Mouse (Mus musculus) neural tube, embryonic 15.5 days (tissue): ENCODE results near the gene Gm13696. TPM values are rescaled to one million over a fixed set of nuclear protein-coding genes. Genes with fewer than 3 reads are reported as not detected.
"Not testable (repeated sequence)": the region's sequence is repeated elsewhere in the genome, so short reads cannot be mapped to it uniquely, and the experiment has no call there.

ENCODE experiments used
- ATAC-seq: fragments of 200-750 bp; cut with Nextera tagmentation; 2 replicates; pipeline ENCODE4 v1.8.0; 2017; ENCODE audit warnings: mild to moderate bottlenecking, moderate TSS enrichment, moderate library complexity; ENCODE audit not compliant: low FRiP score
- H3K27ac ChIP-seq: fragments of 300-500 bp; sonication (generic); replicated peaks from 2 replicates; pipeline ENCODE4 v1.5.1; 2015; ENCODE audit warnings: mild to moderate bottlenecking, inconsistent platforms
- H3K27me3 ChIP-seq: fragments of 300-500 bp; sonication (generic); replicated peaks from 2 replicates; pipeline ENCODE4 v1.6.1; 2015; ENCODE audit warnings: inconsistent platforms
- H3K36me3 ChIP-seq: fragments of 300-500 bp; sonication (generic); 2 replicates; pipeline ENCODE4 v1.6.1; 2015; ENCODE audit warnings: inconsistent platforms
- H3K4me1 ChIP-seq: fragments of 300-500 bp; sonication (generic); 2 replicates; pipeline ENCODE4 v1.6.1; 2015; ENCODE audit warnings: inconsistent platforms
- H3K4me2 ChIP-seq: fragments of 300-500 bp; sonication (generic); 2 replicates; pipeline ENCODE4 v1.6.1; 2015; ENCODE audit warnings: inconsistent platforms, mild to moderate bottlenecking, moderate library complexity
- H3K4me3 ChIP-seq: fragments of 300-500 bp; sonication (generic); replicated peaks from 2 replicates; pipeline ENCODE4 v1.5.1; 2015; ENCODE audit warnings: mild to moderate bottlenecking, inconsistent platforms
- H3K9ac ChIP-seq: fragments of 300-500 bp; sonication (generic); replicated peaks from 2 replicates; pipeline ENCODE4 v1.6.1; 2015; ENCODE audit warnings: mild to moderate bottlenecking, inconsistent platforms
- H3K9me3 ChIP-seq: fragments of 300-500 bp; sonication (generic); replicated peaks from 2 replicates; pipeline ENCODE4 v1.6.1; 2016; ENCODE audit warnings: inconsistent platforms
- WGBS: fragments of 180-500 bp; shearing (Covaris S2); methylation state at CpG from one replicate; pipeline ENCODE4 v1.1.7; 2015; ENCODE audit warnings: mixed read lengths; 5-methylcytosine and 5-hydroxymethylcytosine counted together
- polyA plus RNA-seq: library from polyadenylated mRNA; unstranded; fragments of >200 nt; fragmentation: Nextera tagmentation; extraction: Ambion mirVana; gene quantifications from 2 replicates; pipeline ENCODE4 v1.2.1, GENCODE M21; 2015

Gm13696 gene
- polyA plus RNA-seq, 1 experiment from 2014 or later = not detected

- not testable (repeated sequence) for H3K4me2 ChIP-seq, H3K27ac ChIP-seq, H3K4me1 ChIP-seq, H3K9me3 ChIP-seq, H3K4me3 ChIP-seq, H3K36me3 ChIP-seq, ATAC-seq, H3K27me3 ChIP-seq, H3K9ac ChIP-seq
- 86% methylated on average over 1 of the region's 3 CpGs for WGBS
Measured at GRCm38 (mm10) chr2:83994526-83994925, 21.6 kb downstream of the Gm13696 start.

GRCm38 (mm10) chr2:84008913-84009312 is 36.0 kb downstream of the Gm13696 start:
- Histone ChIP-seq H3K27ac (no peak overlapping the region), H3K4me2 (no peak overlapping the region), H3K4me3 (no peak overlapping the region), H3K9ac (no peak overlapping the region), H3K9me3 (no peaks in the 10 kb centered on the region), H3K27me3 (no peaks in the 10 kb centered on the region), H3K36me3 (no peaks in the 10 kb centered on the region), H3K4me1 (no peaks in the 10 kb centered on the region)
- 46% methylated on average over 1 of the region's 1 CpGs for WGBS
- ATAC-seq = no peak

- H3K36me3 ChIP-seq = no peaks in the 10 kb centered on the region
- no peaks in the 10 kb centered on the region for H3K27me3 ChIP-seq
- H3K4me2 ChIP-seq = no peak overlapping the region
- no peak overlapping the region for H3K9ac ChIP-seq
- no peaks in the 10 kb centered on the region for H3K4me1 ChIP-seq
- ATAC-seq = no peak
- no peak overlapping the region for H3K4me3 ChIP-seq
- H3K9me3 ChIP-seq = no peaks in the 10 kb centered on the region
- H3K27ac ChIP-seq = no peak overlapping the region
- 88% methylated on average over 3 of the region's 3 CpGs for WGBS
Measured at GRCm38 (mm10) chr2:84009818-84010217, 36.9 kb downstream of the Gm13696 start.

GRCm38 (mm10) chr2:84014572-84014971 is 41.6 kb downstream of the Gm13696 start:
- WGBS = 77% methylated on average over 6 of the region's 6 CpGs
- H3K36me3 ChIP-seq = no peaks in the 10 kb centered on the region
- no peaks in the 10 kb centered on the region for H3K27me3 ChIP-seq
- no peaks in the 10 kb centered on the region for H3K9me3 ChIP-seq
- H3K27ac ChIP-seq = no peak overlapping the region
- H3K9ac ChIP-seq = no peak overlapping the region
- H3K4me1 ChIP-seq = no peaks in the 10 kb centered on the region
- ATAC-seq = no peak
- no peak overlapping the region for H3K4me3 ChIP-seq
- H3K4me2 ChIP-seq = no peak overlapping the region

- ATAC-seq, H3K4me1 ChIP-seq: not testable (repeated sequence)
- WGBS = 84% methylated on average over 5 of the region's 5 CpGs
Measured at GRCm38 (mm10) chr2:84016291-84016690, 43.4 kb downstream of the Gm13696 start.

GRCm38 (mm10) chr2:84018330-84018729 is 45.4 kb downstream of the Gm13696 start:
- Histone ChIP-seq H3K27ac (no peak overlapping the region), H3K4me3 (no peak overlapping the region), H3K9ac (no peak overlapping the region), H3K4me2 (no peak overlapping the region), H3K27me3 (no peaks in the 10 kb centered on the region), H3K36me3 (no peaks in the 10 kb centered on the region), H3K4me1 (no peaks in the 10 kb centered on the region), H3K9me3 (no peaks in the 10 kb centered on the region)
- 82% methylated on average over 3 of the region's 3 CpGs for whole genome bisulfite sequencing
- ATAC-seq = no peak

More at GRCm38 (mm10) chr2:84016291-84016690, 43.4 kb downstream of the Gm13696 start:
- H3K9me3 ChIP-seq, H3K9ac ChIP-seq, H3K27me3 ChIP-seq, H3K4me2 ChIP-seq, H3K4me3 ChIP-seq, H3K36me3 ChIP-seq, H3K27ac ChIP-seq: not testable (repeated sequence)

- Histone ChIP-seq H3K4me3 (no peak overlapping the region), H3K9ac (no peak overlapping the region), H3K36me3 (no peaks in the 10 kb centered on the region), H3K27ac (no peak overlapping the region), H3K4me2 (no peak overlapping the region), H3K27me3 (no peaks in the 10 kb centered on the region), H3K4me1 (no peaks in the 10 kb centered on the region), H3K9me3 (no peaks in the 10 kb centered on the region)
- no peak for ATAC-seq
- 74% methylated on average over 8 of the region's 8 CpGs for WGBS
Measured at GRCm38 (mm10) chr2:84019519-84020305, 46.8 kb downstream of the Gm13696 start.

GRCm38 (mm10) chr2:84021930-84022329 is 49.0 kb downstream of the Gm13696 start:
- Histone ChIP-seq H3K9me3 (no peaks in the 10 kb centered on the region), H3K9ac (no peak overlapping the region), H3K27me3 (no peaks in the 10 kb centered on the region), H3K36me3 (no peaks in the 10 kb centered on the region), H3K27ac (no peak overlapping the region), H3K4me3 (no peak overlapping the region), H3K4me1 (no peaks in the 10 kb centered on the region), H3K4me2 (no peak overlapping the region)
- 81% methylated on average over 2 of the region's 2 CpGs for WGBS
- ATAC-seq = no peak

GRCm38 (mm10) chr2:84022905-84023304 is 50.0 kb downstream of the Gm13696 start:
- Histone ChIP-seq H3K9me3 (no peaks in the 10 kb centered on the region), H3K4me2 (no peak overlapping the region), H3K27me3 (no peaks in the 10 kb centered on the region), H3K27ac (no peak overlapping the region), H3K36me3 (no peaks in the 10 kb centered on the region), H3K4me1 (no peaks in the 10 kb centered on the region), H3K4me3 (no peak overlapping the region), H3K9ac (no peak overlapping the region)
- 88% methylated on average over 2 of the region's 2 CpGs for WGBS
- no peak for ATAC-seq

GRCm38 (mm10) chr2:84023319-84023718 is 50.4 kb downstream of the Gm13696 start:
- H3K4me2 ChIP-seq = no peak overlapping the region
- H3K36me3 ChIP-seq = no peaks in the 10 kb centered on the region
- no peaks in the 10 kb centered on the region for H3K4me1 ChIP-seq
- no peak for ATAC-seq
- no peaks in the 10 kb centered on the region for H3K27me3 ChIP-seq
- no peak overlapping the region for H3K27ac ChIP-seq
- no peak overlapping the region for H3K9ac ChIP-seq
- H3K9me3 ChIP-seq = no peaks in the 10 kb centered on the region
- H3K4me3 ChIP-seq = no peak overlapping the region
- WGBS = 87% methylated on average over 2 of the region's 2 CpGs
